Mouse (Mus musculus) left cerebral cortex, postnatal 14 days (tissue): ENCODE measurements around the gene Mcm3ap. TPM values are rescaled to one million over a fixed set of nuclear protein-coding genes. Genes with fewer than 3 reads are reported as not detected.

Experiments
- DNase-seq, 2 experiments: peaks; one replicate each; pipeline ENCODE4 v3.0.0; 2021 to 2022; ENCODE audit warnings: low spot score in 2 of 2, mixed read lengths in 1 of 2
- intact Hi-C: fragments of 180-260 bp; cut with DNase I; formaldehyde crosslinking; loops from one replicate; pipeline ENCODE4 v1.15.1; 2025
- total RNA-seq, 2 experiments: library from RNA; stranded (reverse); gene quantifications; 2 replicates each; pipeline ENCODE4 v1.2.3; 2021

Gene Mcm3ap
- total RNA-seq, 2 experiments from 2014 or later: 50.4 to 57.9 TPM

- intact Hi-C loops: loop anchor here (5.0 kb wide), 1 partner anchor 178 kb away; no protein-coding TSS in a partner anchor
Observed at GRCm38 (mm10) chr10:76554061-76554460, 85.3 kb downstream of the Mcm3ap start.

DNA sequence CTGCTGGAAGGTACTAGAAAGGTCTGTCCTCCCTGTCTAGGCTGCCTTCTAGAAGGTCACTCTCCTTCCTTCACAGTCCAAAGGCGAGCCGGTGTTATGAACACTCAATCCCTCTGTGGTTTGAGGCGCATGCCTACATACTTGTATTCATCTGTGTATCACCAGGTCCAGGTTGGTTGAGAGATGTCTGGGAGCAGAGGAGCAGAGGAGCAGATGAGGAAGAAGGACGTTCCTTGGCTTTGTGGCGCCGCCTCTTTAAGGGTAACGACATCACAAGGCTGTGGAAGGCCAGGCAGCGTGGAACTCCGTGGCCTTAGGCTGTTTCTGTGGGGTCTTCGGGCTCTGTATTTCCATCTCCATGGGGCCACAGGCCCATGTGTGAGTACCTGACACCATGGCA lies 93.2 kb downstream of the Mcm3ap start, which contains the start of gene Spatc1l:
Gene Spatc1l, plus strand, starts transcription at position 301 of the 400 bp plus-strand sequence.
- intact Hi-C loops: no loop called here
- no peak for DNase-seq

More at GRCm38 (mm10) chr10:76554061-76554460, 85.3 kb downstream of the Mcm3ap start:
- DNase-seq: no peak

Other genes starting within 250 kb of the Mcm3ap start
- 10 to 100 TPM; 56.6 to 60.6 TPM for gene Prmt2, start 231.1 kb upstream of the Mcm3ap start, total RNA-seq
- gene S100b, start 215.1 kb upstream of the Mcm3ap start, total RNA-seq: 10 to 100 TPM; 86.5 to 89.4 TPM
- gene Dip2a, start 123.6 kb upstream of the Mcm3ap start, total RNA-seq: 10 to 100 TPM; 55.7 to 56.4 TPM
- not detected for gene AC141477.1, start 28.5 kb upstream of the Mcm3ap start, total RNA-seq
- 10 to 100 TPM; 15.1 to 16.5 TPM for gene Pcnt, start 26.1 kb upstream of the Mcm3ap start, total RNA-seq
- not detected for gene 2610028H24Rik, start 19.8 kb upstream of the Mcm3ap start, total RNA-seq
- 1 to 10 TPM; 2.7 to 4.2 TPM for gene Ybey, start 187 bp downstream of the Mcm3ap start, total RNA-seq
- 10 to 100 TPM; 48.9 to 56.0 TPM for gene Lss, start 62.7 kb downstream of the Mcm3ap start, total RNA-seq
- not detected for gene Spatc1l, start 93.3 kb downstream of the Mcm3ap start, total RNA-seq
- gene Ftcd, start 106.7 kb downstream of the Mcm3ap start, total RNA-seq: not detected
- 10 to 100 TPM; 15.6 to 16.4 TPM for gene Col6a2, start 154.7 kb downstream of the Mcm3ap start, total RNA-seq